Mouse (Mus musculus): Measurements from ENCODE around the gene Dock4.

The Dock4 gene

GRCm38 (mm10) chr12:40814659-40815363 is 369.1 kb downstream of the Dock4 start:
- DNase-seq (ENCODE audit: extremely low read depth, low read depth), result no peak

GRCm38 (mm10) chr12:40818046-40818708 is 372.4 kb downstream of the Dock4 start:
- DNase-seq (ENCODE audit: extremely low read depth, low read depth), result no peak

GRCm38 (mm10) chr12:40823631-40824030 is 377.9 kb downstream of the Dock4 start:
- no peak for DNase-seq (ENCODE audit: extremely low read depth, low read depth)

GRCm38 (mm10) chr12:40824251-40824650 is 378.5 kb downstream of the Dock4 start:
- no peak for DNase-seq (ENCODE audit: extremely low read depth, low read depth)

GRCm38 (mm10) chr12:40825935-40826460 is 380.2 kb downstream of the Dock4 start:
- no peak for DNase-seq (ENCODE audit: extremely low read depth, low read depth)

GRCm38 (mm10) chr12:40826491-40826890 is 380.7 kb downstream of the Dock4 start:
- no peak for DNase-seq (ENCODE audit: extremely low read depth, low read depth)

- DNase-seq (ENCODE audit: extremely low read depth, low read depth), result no peak
Observed at GRCm38 (mm10) chr12:40828025-40828424, 382.3 kb downstream of the Dock4 start.

- no peak for DNase-seq (ENCODE audit: extremely low read depth, low read depth)
Observed at GRCm38 (mm10) chr12:40829269-40829668, 383.5 kb downstream of the Dock4 start.

GRCm38 (mm10) chr12:40832157-40832556 is 386.4 kb downstream of the Dock4 start:
- peak; percentile 33 for DNase-seq (ENCODE audit: extremely low read depth, low read depth)

GRCm38 (mm10) chr12:40836924-40837323 is 391.2 kb downstream of the Dock4 start:
- no peak for DNase-seq (ENCODE audit: extremely low read depth, low read depth)

- DNase-seq (ENCODE audit: extremely low read depth, low read depth), result peak; percentile 16
Observed at GRCm38 (mm10) chr12:40837597-40838337, 392.0 kb downstream of the Dock4 start.

GRCm38 (mm10) chr12:40838338-40838695 is 392.6 kb downstream of the Dock4 start:
- DNase-seq (ENCODE audit: extremely low read depth, low read depth), result no peak

- DNase-seq (ENCODE audit: extremely low read depth, low read depth), result no peak
Observed at GRCm38 (mm10) chr12:40838940-40839339, 393.2 kb downstream of the Dock4 start.

- no peak for DNase-seq (ENCODE audit: extremely low read depth, low read depth)
Observed at GRCm38 (mm10) chr12:40839817-40840216, 394.1 kb downstream of the Dock4 start.

GRCm38 (mm10) chr12:40842251-40842988 is 396.7 kb downstream of the Dock4 start:
- DNase-seq (ENCODE audit: extremely low read depth, low read depth), result no peak

- DNase-seq (ENCODE audit: extremely low read depth, low read depth), result no peak
Observed at GRCm38 (mm10) chr12:40842991-40843390, 397.2 kb downstream of the Dock4 start.

- DNase-seq (ENCODE audit: extremely low read depth, low read depth), result no peak
Observed at GRCm38 (mm10) chr12:40843474-40844080, 397.8 kb downstream of the Dock4 start.

- DNase-seq (ENCODE audit: extremely low read depth, low read depth), result no peak
Observed at GRCm38 (mm10) chr12:40844324-40844723, 398.6 kb downstream of the Dock4 start.

- DNase-seq (ENCODE audit: extremely low read depth, low read depth), result no peak
Observed at GRCm38 (mm10) chr12:40854705-40855367, 409.1 kb downstream of the Dock4 start.

GRCm38 (mm10) chr12:40857466-40857865 is 411.7 kb downstream of the Dock4 start:
- DNase-seq (ENCODE audit: extremely low read depth, low read depth), result no peak

Data from MEL-GATA-1-ER (cell line).